Mouse (Mus musculus): Measurements from ENCODE around the gene Taf8.
"Not testable (repeated sequence)": the region's sequence is repeated elsewhere in the genome, so short reads cannot be mapped to it uniquely, and the experiment has no call there.

Taf8 gene

DNA sequence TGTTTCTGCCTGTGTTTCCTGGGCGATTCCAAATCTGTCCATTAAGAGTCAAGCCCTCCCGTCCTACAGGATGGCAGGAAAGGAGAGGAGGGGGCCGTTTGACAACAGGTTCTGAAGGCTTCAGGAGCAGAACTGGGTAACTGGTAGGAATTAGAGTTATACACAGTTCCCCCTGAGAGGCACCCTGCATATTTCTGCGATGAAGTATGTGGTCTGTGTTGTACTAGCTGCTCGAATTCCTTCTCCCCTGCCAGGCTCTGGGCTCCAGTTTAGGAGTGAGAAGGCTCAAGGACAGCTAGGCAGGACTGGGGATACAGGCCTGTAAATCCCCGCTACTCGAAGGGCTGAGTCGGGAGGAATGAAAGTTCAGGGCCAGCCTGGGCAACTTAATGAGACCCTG, 16.1 kb upstream of the Taf8 start:
- no peak for DNase-seq (ENCODE audit: low spot score in 2 of 2)

DNA sequence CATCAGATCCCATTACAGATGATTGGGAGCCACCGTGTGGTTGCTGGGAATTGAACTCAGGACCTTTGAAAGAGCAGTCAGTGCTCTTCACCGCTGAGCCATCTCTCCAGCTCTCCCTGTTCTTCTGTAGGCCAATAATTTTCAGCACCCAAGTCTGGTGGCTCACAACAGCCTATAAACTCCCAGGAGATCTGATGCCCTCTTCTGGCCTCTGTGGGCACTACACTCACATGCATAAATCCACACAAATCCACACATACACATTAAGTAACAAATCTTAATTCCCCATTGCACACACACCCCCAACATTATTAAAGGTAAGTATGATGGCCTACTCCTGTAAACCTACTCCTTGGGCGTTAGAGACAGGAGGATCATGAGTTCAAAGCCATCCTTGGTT, 14.1 kb upstream of the Taf8 start:
- DNase-seq (ENCODE audit: low spot score in 2 of 2), result no peak

DNA sequence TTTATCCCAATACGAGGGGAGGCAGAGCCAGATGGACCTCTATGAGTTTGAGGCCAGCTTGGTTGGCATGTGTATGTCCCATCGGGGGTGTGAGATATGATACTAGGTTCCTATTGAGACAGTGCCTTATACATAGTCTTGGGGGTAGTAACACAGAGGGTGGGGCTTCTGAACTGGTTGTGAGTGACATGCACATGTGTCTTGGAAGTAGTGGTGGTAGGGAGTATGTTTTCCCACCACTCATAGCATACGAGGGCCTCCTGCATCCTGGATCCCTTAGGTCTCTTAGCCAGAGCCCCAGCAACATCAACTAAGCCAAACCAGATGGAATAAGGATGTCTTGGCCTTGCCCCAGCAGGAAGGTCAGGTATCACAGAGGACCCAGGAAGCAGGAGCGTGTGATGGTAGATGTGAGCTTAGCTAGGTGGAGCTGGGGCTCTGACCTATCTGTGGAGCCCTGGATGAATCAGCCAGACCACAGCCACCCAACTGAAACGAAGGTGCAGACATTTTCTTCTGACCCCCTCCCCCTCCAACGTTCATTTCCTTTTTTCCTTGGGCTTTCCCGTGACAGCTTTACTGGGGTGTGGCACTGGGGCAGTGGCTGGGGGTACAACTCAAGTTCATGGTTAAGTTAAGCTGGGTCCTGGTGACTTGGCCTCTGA, 13.2 kb upstream of the Taf8 start:
- DNase-seq (ENCODE audit: low spot score in 2 of 2), result no peak

DNA sequence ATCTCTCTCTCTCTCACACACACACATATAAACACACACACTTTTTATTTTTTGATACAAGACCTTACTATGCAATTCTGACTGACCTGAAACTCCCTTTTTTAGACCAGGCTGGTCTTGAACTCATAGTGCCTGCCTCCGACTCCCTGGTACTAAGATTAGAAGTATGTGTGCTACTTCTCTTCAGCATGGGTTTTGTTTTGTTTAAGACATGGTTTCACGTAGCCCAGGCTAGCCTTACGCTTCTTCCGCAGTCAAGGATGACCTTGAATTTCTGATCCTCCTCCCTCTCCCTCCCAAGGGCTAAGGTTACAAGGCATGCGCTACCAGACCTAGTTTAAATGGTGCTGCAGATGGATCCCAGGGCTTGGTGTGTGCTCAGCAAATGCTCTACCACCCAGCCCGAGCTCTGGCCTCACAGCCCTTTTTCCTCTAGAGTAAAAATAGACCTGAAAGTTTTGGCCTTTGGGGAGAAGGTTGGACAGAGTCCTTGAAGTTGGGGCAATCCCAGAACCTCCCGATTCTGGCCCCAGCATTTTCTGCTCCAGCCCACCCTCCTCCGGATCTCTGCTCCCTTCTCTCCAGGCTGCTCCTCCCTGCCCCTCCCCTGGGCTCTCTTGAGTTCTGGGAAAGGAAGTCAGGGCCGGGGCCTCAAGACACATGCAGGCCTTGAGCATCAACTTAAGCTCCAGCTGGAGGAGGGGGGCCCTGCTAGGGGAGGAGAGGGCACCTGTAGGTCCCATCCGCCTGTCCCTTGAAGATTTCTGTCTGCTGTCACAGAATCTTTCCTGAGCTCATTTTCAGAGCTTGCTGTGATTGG, 11.1 kb upstream of the Taf8 start:
- DNase-seq (ENCODE audit: low spot score in 2 of 2), result no peak

DNA sequence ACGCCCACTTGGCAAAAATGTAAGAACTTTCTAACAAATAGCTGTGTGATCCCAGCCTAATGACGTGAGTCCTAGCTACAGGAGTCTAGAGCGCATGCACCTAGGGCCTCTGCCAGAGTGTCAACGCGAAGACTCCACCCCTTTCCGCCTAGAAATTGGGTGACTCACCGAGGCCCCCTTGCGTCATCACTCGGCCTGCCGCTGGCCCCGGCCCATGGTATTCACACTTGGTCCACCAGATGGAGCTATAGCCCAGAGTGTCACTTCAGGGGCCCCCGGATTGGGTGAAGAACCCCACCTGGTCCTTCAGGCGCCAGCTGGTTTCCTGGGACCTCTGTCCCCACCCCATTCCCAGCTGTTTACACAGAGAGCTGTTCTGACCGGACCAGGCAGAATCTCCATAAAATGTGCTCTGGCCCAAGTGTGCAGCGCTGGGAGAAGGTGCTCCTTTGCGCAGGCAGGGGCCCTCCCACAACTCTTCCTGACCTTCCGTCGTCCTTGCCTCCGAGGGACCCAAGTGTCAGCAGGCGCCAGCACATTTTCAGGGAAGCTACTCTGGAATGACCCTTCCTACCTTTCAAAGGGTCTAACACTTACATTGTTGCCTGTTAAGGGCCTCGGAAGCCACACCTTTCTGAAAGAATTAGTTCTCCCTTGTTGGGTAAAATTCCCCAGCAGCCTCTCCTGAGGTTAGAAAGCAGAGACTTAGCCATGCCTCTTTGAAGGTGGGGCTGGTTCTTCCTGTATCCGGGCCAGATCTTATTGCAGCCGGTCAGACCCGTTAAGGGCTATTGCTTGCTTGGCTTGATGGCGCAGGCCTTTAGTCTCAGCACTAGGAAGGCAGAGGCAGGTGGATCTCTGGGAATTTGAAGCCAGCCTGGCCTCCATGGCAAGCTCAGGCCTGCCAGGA, 9.3 kb upstream of the Taf8 start:
- DNase-seq (ENCODE audit: low spot score in 2 of 2), result peak; percentile 92 to 95

DNA sequence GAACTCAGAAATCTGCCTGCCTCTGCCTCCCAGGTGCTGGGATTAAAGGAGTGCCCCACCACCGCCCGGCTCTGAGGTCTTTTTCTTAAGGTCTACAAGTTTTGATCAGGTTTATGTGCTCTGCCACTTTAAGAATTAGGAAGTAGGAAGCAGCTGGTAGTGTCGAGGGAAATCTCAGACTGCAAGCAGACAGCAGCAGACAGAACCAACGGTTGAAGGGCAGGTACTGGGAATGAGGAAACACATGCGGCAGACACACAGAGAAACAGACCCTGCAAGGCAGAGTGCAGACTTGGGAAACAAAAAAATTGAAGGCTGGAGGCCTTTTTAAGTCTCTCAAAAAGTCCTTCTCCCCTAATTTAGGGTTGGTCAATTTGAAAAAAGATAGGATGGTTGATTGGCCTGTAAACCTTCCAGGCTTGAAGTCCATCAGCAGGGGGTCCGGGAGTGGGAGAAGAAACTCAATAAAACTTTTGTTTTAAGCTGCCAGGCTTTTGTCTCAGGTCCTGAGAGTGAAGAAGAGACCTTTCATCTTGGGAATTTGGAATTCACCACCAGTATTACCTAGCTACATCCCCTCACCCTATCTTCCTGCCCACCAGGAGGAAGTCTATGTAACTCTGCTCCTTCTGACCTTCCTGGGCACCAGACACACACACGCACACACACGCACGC, 7.1 kb upstream of the Taf8 start:
- no peak for DNase-seq (ENCODE audit: low spot score in 2 of 2)

DNA sequence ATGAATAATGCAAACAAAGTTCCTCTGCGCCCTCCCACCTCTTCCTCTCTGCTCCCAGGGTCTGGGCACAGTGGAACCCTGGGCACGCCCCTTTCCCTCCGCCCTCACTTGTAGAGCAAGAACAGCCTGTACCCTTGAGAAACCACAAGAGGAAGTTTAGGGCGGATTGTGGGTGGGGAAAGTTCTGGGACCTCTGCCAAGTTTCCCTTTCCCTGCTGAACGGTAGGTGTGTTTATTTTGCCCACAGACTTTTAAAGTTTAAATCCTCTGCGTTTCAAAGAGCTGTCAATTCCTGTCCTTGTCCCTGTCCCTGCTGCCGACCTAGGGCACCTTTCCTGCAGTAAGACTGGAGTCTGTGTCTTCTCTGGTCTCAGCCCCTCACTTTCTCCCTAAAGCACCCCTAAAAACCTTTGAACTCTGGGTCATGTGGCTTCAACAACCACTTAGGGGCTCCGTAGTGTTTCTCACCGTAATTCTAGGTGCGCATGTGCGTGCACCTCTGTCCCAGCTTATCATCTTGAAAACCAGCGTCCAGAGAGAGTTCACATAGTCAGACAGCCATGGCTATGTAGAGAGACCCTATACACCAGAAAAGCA, 6.0 kb upstream of the Taf8 start:
- DNase-seq (ENCODE audit: low spot score in 2 of 2), result no peak

DNA sequence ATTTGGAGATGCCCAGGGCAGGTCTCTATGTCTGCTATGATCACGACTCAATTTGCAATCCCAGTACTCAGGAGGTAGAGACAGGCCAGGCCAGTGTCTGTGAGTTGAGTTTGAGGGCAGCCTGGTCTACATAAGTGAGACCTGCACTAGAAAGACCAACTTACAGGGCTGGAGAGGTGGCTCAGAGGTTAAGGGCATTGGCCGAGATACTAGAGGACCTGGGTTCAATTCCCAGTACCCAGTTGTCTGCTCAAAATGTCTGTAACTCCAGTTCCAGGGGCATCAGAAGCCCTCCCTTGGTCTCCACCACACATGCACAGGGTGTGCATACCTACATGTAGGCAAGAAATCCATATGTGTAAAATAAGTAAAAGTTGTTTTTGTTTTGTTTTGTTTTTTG, 5.4 kb upstream of the Taf8 start:
- DNase-seq (ENCODE audit: low spot score in 2 of 2), result no peak

DNA sequence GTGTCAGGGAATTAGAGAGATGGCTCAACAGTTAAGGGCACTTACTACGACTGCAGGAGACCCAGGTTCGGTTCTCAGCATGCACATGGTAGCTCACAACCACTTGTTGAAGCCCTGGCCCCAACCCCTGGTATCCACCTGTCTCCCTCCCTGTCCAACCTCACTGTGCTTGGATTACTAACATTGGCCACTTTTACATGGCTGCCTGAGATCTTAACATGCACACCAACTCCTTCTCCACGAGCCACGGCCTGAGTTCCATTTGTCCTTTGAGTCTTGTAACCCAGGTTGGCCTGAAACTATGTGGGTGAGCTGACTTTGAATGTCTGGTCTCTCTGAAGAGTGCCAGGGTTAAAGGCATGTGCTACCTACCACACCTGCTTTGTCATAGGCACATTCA, 4.6 kb upstream of the Taf8 start:
- DNase-seq (ENCODE audit: low spot score in 2 of 2), result no peak

DNA sequence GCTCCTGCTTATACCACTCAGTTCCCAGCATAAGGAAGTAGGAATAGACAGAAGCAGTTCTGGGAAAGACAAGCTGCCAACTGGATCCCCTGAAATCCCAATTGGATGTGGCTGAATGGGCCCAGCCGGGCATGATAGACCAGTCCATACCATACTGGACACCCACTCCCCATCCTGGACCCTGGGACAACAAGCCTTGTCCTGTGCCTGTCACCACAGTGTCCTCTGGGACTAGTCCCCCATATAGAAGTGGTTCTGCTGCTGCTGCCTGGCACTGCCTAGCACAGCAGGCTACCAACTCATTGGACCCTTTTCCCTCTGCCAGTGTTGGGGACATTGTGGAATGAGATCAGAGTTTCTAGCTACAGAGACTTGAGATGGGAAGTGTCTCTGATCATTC, 4.0 kb upstream of the Taf8 start:
- DNase-seq (ENCODE audit: low spot score in 2 of 2), result no peak

DNA sequence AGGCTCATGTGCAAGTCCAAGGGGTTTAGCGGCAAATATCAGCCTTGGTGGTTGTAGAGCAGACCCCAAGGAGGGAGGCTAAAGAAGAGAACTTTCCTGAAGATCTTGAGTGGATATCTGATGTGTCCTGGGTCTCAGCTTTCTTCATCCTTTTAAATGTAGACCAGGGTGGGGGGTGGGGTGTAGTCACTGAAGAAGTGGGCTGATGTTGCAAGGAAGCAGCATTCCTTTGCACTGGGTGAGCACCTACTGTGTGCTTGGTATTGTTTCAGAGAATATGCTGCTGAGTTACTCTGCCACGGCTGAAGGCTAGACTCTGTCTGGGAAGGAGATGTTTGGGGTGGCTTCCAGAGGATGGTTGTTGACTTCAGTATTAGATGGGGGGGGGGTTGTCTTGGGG, 3.5 kb upstream of the Taf8 start:
- no peak for DNase-seq (ENCODE audit: low spot score in 2 of 2)

DNA sequence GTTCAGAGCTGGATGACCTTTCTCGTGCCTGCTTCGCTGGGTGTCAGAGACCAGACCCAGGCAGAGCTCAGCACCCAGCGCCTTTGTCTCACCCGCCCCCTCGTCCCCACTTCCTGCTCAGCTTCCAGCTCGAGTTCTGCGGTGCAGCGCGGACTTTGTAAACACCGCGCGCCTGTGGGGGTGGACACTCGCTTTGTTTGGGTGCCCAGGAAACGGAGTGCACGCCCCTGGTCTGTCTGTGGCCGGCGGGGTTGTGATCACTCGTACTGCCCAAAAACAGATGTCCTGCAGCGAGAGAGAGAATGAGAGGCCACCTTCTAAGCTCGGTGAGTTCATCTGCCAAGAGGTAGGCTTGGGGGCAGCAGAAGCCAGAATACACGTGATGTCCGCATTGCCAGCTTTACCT, 2.9 kb upstream of the Taf8 start, which contains the start of gene Ccnd3:
TSS of gene Ccnd3 (plus strand) at position 111 of the 406 bp plus-strand sequence.
- no peak for DNase-seq (ENCODE audit: low spot score in 2 of 2)

DNA sequence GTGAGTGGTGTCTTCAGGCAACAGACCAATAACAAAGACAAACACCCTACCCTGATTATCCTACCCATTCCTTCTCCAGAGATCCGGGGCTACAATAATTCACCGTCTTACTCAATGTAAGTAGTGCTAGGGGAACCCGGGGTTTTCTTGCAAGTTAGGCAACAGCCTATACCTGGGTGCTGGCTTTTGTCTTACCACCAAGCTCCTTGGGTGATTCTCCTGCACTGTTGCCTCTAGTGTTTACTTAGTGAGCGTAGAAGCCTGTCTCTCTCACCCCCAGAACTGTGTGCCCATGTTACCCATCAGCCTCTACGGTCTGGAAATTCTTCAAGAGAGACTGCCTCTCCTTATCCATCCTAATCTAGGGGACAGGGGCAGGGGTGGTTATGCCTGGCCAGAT, 2.1 kb upstream of the Taf8 start:
- no peak for DNase-seq (ENCODE audit: low spot score in 2 of 2)

DNA sequence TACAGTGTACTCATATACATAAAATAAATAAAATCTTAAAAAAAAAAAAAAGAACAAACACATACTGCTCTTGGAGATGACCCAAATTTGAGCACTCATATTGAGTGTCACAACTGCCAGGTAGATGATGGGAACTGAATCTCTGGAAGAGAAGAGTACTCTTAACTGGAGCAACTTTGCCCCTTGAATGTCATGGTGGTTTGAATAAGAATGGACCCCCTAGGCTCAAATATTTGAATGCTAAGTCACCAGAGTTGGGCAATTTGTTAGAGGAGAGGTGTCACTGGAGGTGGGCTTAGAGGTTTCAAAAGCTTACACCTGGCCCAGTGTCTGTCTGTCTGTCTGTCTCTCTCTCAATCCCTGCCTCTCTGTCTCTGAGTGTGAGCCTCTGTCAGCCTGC, 1.6 kb upstream of the Taf8 start:
- DNase-seq (ENCODE audit: low spot score in 2 of 2), result no peak

DNA sequence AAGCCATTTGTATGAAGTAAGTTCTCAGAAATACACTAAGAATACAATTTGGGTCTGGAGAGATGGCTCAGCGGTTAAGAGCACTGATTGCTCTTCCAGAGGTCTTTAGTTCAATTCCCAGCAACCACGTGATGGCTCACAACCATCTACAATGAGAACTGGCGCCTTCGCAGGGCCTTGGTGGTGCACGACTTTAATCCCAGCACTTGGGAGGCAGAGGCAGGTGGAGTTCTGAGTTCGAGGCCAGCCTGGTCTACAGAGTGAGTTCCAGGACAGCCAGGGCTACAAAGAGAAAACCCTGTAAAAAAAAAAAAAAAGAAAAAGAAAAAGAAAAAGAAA, 584 bp upstream of the Taf8 start:
- DNase-seq (ENCODE audit: low spot score in 2 of 2), result not testable (repeated sequence)

DNA sequence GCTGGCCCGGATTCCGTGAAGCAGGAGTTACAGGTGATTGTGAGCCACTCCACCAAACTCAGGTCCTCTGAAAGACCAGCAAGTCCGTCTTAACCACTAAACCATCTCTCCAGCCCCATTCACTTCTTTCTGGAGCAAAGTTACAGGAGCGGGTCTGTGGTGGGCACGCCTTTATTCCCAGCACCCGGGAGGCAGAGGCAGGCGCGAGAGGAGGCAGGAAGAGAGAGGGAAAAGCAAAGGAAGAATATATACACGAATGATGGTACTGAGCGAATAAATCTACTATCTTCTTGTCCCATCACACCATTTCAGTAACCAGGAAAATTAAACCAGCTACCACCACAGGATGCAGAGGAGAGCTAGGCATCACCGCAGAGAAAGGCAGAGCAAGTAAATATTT, 561 bp downstream of the Taf8 start:
- DNase-seq (ENCODE audit: low spot score in 2 of 2), result no peak

DNA sequence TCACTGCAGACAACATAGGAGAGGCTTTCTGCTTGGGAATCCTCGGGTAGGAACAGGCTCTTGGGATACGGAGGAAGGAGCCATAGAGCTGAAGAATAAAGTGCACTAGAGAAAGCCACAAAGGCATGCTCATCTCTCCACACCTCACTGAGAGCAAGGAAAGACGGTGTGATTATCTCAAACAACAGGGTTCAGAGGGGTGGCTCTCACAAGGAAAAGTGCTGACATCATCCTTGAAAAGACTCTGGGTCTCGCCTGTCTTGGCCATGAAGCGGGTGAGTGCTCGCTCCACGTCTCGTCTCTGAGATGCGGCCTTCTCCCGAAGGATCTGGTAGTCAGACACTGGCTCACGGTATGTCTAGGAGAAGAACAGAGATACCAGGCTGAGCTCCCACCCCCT, 8.0 kb downstream of the Taf8 start:
- DNase-seq (ENCODE audit: low spot score in 2 of 2), result no peak

DNA sequence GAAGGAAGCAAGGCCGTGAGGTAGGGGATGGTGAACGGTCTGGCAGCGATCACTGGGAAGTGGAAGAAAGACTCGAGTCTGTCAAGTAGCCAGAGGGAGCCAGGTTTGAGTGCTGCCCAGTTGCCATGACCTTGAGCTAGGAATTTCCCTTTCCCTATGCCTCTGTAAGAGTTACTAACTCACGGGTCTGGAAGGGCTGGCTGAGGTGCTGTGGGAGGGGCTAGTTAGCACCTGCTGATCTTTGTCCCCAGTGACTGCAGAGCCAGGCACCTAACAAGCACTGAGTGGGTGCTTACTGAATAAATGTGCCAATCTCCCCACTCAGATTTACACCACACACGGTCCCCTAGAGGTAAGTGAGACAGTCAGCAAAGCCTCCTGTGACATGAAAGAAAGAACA, 8.4 kb downstream of the Taf8 start:
- DNase-seq (ENCODE audit: low spot score in 2 of 2), result no peak

DNA sequence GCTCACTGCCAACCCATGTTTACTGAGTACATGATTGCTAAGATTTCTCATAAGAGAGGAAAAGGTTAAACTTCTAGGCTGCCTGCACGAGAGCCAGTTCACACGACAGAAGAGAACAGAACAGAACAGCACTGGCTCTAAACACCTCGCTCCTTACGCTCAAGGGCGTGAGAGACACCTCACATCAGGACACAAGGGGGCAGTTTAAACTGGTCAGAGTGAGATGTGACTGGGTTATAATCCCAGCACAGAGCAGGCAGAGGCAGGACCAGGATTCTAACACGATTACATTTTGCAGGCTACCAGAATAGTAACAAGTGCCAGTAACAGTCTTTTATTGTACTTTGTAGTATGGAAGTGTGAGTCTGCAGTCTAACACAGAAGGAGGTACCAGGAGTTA, 9.4 kb downstream of the Taf8 start:
- no peak for DNase-seq (ENCODE audit: low spot score in 2 of 2)

DNA sequence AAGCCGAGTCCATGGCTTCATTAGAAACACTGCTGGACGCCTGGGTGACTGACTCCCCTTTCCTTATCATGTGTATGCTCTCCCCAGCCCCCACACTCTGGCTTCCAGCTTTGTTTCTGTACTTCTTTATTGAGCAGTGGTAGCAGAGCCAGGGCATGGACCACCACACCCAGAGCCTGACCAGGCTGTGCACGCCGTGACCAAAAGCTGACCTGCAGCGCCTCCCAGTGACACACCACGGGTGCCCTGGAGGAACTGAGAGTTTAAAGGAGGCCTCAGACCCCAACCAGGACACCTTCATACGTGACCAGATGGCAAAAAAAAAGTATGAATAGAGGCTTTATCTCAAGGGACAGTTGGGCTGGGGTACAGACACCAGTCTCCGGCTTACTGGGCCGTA, 11.3 kb downstream of the Taf8 start:
- no peak for DNase-seq (ENCODE audit: low spot score in 2 of 2)

DNA sequence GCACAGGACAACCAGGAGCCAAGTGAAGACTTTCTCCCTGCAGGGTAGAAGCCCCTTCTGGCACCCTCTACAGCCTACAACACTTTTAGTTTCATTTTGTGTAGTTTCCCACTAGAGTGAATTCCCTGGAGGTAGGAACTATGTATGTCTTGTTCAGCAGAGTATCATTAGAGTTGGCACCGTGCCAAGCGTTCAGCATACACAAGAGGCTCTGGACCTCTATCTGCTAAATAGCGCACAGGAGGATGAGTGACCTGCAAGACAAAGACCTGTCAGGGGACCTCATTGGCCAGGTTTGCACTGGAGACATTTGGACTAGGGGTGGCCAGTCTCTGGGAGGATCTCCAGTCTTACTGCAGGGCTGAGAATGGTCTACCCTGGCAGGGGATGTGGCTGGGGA, 16.3 kb downstream of the Taf8 start:
- no peak for DNase-seq (ENCODE audit: low spot score in 2 of 2)

DNA sequence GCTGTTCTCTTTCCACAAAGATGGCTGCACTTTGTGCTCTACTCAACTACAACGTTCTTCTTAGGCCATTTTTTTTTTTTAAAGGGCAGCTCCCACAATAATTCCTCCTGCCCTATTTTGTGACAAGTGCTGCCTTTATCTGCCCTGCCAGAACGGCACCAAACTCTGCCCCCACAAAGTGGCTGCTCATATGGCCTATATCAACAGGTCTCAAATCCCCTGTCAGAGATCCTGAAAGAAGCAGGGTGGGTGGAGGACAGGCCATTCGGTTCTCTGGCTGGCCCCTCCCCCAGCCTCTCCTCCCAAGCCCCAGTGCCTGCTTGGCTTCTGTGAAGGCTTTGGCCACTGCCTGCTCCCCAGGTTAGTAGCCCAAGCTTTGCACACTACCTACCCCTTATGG, 17.1 kb downstream of the Taf8 start:
- no peak for DNase-seq (ENCODE audit: low spot score in 2 of 2)
